Mouse (Mus musculus): Measurements from ENCODE around the gene Olfr742.

DNA sequence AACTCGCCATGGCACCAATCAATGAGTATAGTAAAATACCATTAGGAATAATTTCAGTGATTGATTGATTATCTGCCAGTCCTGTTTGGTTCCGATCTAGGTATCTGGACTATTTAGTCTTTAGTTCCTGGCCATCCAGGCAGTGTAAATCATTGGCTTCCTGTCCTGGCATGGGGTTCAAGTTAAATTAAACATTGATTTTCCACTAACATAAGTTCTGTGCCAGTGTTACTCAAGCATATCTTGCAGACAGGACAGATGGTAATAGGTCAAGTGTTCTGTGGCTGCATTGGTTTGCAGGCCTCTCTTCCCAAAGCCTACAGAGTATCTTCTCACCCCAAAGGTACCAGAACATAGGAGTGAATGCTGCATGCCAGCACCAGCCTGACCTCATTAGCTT, 25.0 kb upstream of the Olfr742 start:
- TF ChIP-seq CTCF (IDR thresholded peaks at IDR 0.05; ENCODE audit: low read depth) (no peak), EP300 (IDR thresholded peaks at IDR 0.05; ENCODE audit: low read depth) (no peak)

Data from liver, postnatal 0 days (tissue).